Mouse (Mus musculus): ENCODE measurements at regions not wholly inside any gene's neighbourhood (a gene's known extent, or its start where the extent isn't known, plus 50 kb on each side); places are given as distances from the start of the nearest gene placed in this dataset.
"Not testable (repeated sequence)": the region's sequence is repeated elsewhere in the genome, so short reads cannot be mapped to it uniquely, and the experiment has no call there.

DNA sequence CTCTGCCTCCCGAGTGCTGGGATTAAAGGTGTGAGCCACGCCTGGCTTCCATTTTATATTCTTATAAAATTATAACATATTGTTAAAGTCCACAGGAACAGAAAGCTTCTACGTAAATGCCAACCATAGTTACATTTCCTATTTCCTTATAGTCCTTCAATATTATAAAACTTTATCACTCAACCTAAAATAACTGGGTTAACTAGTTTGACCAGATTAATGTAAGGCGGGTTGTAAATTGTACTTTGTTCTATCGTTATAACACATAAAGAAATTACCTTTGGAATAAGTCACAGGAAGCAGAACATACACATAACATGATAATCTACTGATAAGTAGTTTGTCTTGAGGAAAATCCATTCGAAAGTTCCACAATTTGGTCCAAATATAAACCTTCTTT is 251.6 kb downstream of the Nfkbiz start:
- in situ Hi-C loops (cut with MboI, MseI), result no loop called here

DNA sequence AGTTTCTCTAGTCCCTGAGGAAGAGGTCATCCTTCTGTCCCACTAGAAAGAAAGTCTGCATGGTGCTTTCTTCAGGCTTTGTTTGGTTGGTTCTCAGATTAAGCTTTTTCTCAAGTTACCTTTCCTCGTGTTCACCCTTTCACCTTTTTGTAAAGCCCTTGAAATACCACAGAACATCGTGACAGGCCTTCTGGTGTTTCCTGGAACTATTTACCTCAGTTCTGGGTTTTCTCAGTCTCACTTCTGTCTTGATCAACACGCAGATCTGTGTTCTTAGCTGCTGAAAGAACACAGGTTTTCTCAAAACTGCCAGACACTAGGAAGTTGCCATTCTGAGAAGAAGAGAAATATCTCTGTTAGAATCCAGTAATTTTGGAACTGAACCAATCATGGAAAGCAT is 255.8 kb downstream of the Nfkbiz start:
- in situ Hi-C loops (cut with MboI, MseI), result no loop called here

DNA sequence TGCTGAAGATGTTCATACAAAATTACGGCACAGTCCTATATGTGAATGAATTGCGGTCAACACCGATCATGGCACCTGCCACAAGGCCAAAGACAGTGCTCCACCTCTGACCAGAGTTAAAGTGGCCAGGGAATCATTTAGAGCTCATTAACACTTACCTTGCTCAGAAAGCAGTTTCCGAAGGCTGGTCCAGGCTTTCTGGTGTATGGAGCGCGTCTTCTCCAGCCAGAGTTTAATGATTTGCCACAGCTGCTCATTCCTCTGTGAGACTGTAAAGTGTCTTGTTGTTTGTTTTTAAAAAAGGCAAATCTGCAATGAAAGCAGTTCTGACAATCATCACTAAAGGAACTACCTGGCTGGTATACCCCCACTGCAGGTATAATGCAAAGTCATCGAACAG is 256.7 kb downstream of the Nfkbiz start:
- in situ Hi-C loops (cut with MboI, MseI), result no loop called here

DNA sequence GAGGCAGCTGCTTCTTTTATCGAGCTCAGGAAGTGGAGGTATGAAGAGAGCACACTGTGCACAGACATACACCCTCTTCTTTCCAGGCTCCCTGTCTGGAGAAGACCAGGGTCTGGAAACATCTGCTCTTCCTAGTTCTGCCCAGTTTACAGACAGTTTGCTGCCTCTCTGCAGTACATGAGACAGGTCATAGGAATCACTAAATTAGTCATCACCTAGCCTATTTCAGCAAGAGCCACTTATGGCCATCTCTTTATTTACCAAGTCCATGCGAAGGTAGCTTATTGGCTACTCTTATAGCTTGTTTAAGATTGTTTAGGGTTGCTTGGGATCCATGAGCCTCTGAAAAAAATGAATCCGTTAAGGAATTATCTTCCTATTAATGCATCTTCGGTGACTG is 257.9 kb downstream of the Nfkbiz start:
- in situ Hi-C loops (cut with MboI, MseI), result no loop called here

DNA sequence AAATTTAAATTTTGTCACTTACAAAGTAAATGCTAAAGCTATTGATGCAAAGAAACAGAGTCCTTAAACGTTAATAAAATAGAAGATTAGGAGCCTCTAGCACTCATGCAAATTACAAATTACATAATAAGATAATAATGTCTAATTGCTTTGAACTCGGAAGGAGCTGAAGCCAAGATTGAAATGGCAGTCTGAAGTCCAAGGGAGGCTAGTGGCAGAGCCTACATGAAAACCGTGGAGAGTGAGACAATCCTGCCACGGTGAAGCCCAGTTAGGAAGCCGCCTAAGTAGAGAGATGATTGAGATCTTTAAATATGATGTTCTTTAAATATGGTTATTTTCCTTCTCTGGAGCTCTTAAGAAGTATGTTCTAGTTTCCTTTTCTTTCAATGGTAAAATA is 260.0 kb downstream of the Nfkbiz start:
- in situ Hi-C loops (cut with MboI, MseI), result no loop called here

DNA sequence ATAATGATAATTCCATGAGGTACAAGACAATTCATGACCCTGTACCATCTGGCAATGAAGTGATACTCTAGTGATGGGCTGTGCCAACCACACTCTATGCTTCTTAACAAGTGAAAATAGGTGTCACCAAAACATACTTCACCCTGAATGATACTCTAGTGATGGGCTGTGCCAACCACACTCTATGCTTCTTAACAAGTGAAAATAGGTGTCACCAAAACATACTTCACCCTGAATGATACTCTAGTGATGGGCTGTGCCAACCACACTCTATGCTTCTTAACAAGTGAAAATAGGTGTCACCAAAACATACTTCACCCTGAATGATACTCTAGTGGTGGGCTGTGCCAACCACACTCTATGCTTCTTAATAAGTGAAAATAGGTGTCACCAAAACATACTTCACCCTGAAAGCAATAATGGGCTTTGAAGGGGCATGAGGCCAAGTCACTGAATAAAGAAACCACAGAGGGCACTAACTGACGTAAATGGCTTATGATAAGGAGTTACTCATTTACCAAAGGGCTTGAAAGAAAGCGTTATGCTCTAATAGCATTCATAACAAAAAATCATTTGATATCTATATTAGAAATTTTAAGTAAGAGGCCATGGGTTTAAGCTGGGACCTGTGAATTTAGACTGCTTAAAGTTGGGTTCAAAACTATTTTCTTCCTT is 263.0 kb downstream of the Nfkbiz start:
- in situ Hi-C loops (cut with MboI, MseI), result not testable (repeated sequence)

DNA sequence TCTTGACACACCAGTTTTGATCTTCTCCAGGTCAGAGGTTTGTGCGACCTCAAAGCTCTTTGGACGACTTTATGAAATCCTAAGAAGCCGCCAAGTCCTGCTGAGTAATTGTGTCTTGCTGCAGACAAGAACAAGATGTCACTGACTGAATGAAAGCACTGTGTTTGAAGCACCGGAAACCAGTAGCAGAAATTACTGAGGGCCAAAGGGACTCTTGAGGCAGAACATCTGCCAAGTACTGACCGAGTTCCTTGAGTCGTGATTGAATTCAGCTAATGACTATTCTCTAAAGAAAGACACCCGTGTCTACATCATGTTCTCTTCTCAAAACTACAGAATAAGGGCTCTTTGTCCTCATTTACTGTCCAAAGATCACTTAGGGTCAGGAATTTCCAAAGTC is 267.6 kb downstream of the Nfkbiz start:
- in situ Hi-C loops (cut with MboI, MseI), result no loop called here

DNA sequence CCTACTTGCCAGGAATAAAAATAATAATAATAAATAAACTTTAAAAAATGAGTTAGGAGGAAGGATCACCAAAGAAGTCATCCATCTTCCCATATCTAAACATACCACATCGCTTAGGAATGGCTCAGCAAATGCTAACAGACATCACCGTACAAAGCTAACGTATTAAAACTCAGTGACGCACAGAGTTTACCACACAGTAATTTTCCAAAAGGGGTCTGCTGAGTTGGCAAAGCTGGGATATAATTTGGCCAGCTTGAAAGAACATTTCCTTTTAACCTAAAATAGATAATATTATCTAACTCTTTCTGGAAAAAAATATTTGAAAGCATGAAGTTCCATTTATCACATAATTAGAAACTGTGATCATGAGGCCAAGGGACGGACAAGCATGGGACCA is 268.6 kb downstream of the Nfkbiz start:
- in situ Hi-C loops (cut with MboI, MseI), result no loop called here

DNA sequence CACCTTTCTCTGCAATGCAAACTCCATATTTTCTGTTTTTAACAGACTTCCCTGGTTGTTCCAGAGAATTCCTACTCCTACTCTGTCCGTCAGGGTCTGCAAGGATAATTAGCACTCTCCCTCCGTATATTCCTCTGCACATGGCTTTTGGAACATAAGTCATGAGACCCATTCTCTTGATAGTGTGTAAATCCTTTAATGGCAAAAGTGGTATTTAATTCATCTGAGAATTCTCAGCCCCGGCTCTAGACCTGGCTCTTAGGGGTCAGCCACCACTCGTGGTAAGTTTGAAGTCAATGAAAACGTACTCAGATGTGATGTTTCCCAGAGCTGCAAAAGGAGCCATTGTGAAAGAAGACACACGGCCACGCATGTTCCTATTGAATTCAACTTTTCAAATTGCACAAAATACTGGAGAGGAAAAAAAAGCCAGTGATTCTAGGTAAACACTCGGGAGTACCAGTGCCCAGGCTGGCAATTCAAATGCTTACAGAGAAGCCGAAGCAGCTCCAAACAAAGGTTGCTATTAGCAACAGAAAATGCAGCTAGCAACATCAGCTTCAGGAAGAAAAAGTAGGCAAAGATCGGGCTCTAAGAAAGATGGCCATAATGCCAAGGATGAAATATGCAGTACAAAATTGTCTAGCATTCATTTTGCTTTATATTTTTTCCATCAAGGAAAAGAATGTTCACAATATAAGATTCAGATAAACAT is 258.2 kb upstream of the Zpld1 start:
- in situ Hi-C loops (cut with MboI, MseI), result loop anchor here in 1 of 2 experiments (10.0 kb wide), 1 partner anchor 519 kb away; no protein-coding TSS in a partner anchor

DNA sequence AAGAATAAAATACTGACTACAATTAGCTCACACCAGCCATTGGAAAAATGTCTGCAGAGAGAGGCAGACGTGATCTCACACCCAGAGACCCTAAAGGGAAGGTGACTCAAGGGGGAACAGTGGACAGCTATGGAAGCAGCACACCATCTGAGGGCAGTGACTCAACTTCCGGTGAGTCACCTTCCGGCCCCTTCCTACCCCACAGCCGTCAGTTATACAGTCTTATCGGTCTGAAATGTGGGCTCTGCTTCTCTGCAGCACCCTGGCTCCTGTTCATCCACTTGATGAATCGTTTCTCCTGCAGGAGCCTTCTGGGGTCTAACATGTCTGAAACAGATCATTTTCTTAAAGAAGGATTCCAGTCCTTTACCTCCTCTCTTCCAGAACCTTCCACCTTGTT is 257.4 kb upstream of the Zpld1 start:
- in situ Hi-C loops (cut with MboI, MseI), result loop anchor here in 1 of 2 experiments (10.0 kb wide), 1 partner anchor 520 kb away; no protein-coding TSS in a partner anchor

DNA sequence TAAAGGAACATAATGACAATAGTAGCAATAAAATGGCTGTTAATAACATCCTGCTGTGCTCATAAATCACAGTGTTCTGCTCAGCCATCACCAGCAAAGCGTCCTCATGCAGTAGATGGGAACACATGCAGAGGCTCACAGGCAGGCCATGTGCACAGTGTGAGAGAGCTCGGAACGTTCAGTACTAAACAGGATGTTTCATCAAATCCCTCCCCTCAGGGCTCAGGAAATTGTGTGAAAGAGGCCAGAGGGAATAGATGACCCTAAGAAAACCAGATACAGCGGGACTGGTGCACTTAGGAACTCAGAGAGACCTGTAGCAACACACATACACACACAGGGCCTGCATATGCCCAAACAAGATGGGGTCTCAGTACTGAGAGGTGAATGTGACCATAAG is 256.1 kb upstream of the Zpld1 start:
- in situ Hi-C loops (cut with MboI, MseI), result loop anchor here in 1 of 2 experiments (10.0 kb wide), 1 partner anchor 521 kb away; no protein-coding TSS in a partner anchor

DNA sequence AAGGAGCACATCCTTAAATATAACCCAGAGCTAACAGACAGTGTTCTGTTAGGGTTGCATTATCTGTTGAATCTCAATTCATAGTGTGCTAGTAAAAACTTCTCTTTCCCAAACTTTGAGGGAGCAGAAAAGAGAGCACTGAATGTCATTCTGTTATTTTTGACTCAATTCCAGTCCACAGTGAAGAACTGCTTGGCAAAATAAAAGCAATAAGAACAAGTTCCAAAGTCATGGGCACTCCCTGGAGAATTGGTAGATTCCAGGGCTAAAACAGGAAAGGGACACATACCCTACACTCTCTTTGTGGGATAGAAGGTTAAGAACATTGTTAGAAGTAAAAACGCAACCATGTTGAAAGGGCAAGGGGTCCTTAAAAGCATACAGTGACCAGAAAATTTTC is 253.6 kb upstream of the Zpld1 start:
- in situ Hi-C loops (cut with MboI, MseI), result loop anchor here in 1 of 2 experiments (10.0 kb wide), 1 partner anchor 523 kb away; no protein-coding TSS in a partner anchor

DNA sequence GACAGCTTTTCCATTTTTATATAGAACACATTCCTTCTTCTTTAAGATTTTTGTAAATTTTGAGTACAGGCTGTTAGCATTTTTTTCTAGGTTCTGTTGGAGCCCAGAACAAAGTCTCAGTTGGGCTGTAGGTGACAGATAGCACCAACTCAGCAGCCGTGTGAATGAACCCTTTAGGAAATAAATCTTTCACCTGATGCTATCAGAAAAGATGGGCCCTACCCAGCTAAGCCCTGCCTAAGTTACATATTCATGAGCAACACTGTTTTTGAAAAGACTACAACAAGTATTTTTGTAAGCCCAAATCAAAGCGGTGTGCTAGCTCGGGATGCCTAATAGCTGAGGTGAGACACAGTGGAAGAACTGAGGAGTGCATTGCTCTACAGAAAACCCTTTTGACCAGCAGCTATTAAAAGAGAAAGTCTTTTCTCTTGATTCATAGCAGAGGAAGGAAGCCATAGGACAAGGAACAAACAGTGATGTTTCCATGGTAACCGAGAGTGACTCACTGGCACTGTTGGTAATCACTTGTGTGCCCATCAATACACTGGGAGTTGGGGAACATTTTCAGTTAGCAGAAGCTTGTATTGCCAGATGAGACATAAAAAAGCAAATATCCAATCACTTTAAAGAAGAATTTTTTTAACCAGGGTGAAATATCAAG is 253.0 kb upstream of the Zpld1 start:
- in situ Hi-C loops (cut with MboI, MseI), result loop anchor here in 1 of 2 experiments (10.0 kb wide), 1 partner anchor 524 kb away; no protein-coding TSS in a partner anchor

DNA sequence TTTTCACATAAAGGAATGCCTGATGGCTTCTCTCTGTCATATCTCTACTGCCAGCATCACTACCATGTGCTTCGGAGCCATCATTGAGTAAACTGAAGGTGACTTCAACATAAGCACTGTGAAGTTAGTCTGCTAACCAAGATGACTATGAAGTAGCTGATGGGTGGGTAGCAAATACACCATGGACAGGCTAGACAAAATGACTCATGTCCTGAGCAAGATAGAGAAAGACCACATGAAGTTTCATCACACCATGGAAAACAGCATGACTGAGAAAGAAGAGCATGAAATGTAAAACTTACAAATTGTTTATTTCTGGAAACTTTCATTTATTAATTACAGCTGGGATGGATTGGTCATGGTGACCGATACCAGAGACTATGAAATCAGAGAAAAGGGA is 249.3 kb upstream of the Zpld1 start:
- in situ Hi-C loops (cut with MboI, MseI), result no loop called here

DNA sequence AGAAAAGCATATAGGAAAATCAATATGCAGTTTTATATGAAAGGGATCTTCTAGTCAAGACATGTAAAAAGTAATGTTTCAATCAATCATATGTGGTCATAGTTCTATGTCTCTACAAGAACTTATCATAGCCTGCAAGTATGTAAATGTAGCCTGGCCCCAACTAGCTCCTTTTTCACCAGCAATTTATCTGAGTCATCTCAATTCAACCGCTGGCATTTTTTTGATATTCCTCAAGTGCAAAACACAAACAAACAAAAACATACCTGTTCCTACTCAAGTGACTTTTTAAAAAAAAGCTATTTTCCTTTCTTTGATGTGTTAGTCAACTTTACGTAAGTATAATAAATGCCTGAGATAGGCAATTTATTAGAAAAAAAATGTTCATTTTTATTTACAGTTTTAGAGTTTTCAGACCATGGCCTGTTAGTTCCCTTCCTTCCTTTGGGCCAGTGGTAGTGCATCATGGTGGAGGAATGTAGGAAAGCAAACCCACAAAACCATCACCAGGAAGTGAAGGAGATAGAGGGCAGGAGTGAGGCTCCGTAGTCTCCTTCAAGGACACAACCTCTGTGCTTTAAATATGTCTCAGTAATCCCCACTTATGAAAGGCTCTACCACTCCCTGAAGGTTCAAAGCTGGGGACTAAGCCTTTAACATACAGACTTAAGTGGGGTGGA is 242.7 kb upstream of the Zpld1 start:
- in situ Hi-C loops (cut with MboI, MseI), result no loop called here

DNA sequence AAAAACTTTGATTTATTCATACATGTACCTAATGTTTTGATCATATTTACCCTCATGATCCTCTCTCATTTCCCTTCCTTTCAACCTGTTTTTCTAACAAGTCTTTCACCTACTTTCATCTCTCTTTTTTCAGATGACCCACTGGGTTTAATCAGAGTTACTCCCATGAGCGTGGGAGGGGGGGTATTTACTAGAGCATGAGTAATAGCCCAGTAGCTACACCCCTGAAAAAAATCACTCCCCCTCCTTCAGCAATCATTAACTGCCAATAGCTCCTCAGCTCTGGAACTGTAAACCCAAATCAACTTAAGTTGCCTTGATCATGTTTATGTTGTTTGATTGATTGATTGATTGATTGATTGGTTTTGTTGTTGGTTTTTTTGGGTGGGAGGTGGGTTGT is 241.4 kb upstream of the Zpld1 start:
- in situ Hi-C loops (cut with MboI, MseI), result no loop called here

DNA sequence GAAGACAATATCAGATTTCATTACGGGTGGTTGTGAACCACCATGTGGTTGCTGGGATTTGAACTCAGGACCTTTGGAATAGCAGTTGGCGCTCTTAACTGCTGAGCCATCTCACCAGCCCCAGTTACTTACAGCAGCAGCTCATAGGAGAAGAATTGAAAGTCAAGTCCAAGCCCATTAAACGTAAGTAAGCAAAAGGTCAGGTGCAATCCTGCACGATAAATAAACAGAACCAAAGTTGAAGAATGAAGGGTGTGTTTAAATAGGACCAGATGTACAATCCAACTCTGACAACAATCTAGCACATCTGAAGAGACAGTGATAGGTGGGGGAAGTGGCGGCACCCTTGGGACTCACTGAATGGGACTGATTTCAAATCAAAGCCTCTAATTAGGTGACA is 239.8 kb upstream of the Zpld1 start:
- in situ Hi-C loops (cut with MboI, MseI), result no loop called here

DNA sequence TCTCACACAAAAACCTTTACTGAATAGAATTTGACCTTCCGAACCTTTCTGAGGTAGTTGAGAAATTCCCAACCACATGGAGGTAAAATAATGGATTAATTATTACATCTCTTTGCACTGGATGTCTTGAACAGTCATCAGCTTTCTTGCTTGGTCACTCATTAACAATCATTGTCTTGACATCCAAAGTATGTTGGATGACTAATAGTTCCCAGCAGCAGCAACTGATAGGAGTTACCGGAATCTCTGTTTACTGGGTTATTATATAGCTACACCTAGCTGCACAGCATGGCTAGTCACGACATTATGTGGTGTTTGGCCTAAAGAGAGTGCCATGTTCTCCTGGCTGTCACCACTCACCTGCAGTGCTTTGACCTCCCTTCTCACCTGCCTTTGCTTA is 234.9 kb upstream of the Zpld1 start:
- in situ Hi-C loops (cut with MboI, MseI), result no loop called here

DNA sequence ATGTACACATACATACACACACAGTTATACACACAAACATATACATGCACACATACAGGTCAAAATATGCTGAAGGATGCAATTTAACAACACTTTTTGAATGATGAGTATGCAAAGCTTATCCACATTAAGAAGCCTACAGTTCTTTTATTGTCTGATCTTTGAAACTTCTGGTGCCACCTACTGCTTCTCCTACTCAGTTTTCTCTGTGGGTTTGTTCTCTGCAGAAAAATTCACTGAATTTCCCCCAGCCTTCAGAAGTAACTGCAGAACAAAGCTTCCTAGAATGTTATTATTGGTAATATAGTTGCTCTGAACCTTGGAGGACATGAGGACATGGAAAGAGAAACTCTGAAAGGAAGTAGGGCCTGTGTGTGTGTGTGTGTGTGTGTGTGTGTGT is 233.1 kb upstream of the Zpld1 start:
- in situ Hi-C loops (cut with MboI, MseI), result no loop called here

DNA sequence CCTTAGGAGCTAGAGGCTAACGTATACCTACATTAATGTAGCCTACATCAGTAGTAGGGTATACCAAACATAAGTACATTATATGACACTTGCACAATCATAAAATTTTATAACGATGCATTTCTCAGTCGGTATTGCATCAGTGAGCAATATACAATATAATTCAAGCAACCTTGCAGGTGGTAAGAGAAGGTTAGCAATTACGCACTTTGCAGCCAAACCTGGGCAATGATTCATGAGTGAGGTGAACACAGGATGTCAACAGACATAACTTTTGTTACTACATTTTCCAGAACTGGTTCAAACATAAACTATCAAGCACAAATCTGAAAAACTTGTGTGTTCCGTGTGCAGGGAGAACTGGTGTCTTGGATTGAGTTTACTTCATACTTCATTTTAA is 229.9 kb upstream of the Zpld1 start:
- in situ Hi-C loops (cut with MboI, MseI), result no loop called here

DNA sequence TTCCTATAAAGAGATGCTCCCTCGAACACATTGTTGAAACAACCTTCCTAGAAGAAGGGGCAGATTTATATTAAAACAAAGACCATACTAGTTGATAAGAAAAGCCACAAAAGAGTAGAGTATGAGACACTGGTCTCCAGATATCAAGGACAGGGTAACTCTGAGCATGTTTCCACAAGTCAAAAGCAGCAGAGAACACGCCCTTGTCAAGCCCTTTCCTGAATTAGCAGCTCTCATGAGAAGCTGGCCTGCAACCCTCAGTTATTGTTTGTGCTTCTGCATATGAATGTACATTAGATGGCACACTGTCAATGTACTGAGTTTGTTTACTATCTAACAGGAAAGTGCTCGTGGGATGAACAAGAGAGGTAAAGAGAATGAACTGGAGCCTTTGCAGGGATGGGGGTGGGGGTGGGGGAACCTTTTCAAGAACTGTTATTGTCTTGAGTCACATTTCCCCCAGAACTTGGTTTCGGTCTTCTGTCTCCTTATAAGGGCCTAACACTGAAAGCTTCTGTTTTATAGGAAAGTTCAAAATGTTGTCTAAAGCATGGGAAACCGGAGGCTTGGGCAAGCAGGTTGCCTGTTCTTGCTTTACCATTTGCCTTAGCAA is 228.6 kb upstream of the Zpld1 start:
- in situ Hi-C loops (cut with MboI, MseI), result no loop called here
